Mouse (Mus musculus) CH12.LX (cell line): ENCODE measurements around the gene Pop5.

ENCODE experiments used
- CHD1 ChIP-seq: IDR thresholded peaks from 2 replicates; pipeline ENCODE4 v1.6.1; 2012; ENCODE audit warnings: low read depth, low read length, improper control_type of control experiment, inconsistent platforms
- EP300 ChIP-seq: IDR thresholded peaks from 2 replicates; pipeline ENCODE4 v1.6.1; 2011; ENCODE audit warnings: low read length, improper control_type of control experiment
- POLR2A ChIP-seq: IDR thresholded peaks from 2 replicates; pipeline ENCODE4 v1.6.1; 2011; ENCODE audit warnings: low read depth, mild to moderate bottlenecking, improper control_type of control experiment, low read length

GRCm38 (mm10) chr5:115220931-115221640 is 14.6 kb upstream of the Pop5 start:
- no peak for TF ChIP-seq CHD1
- TF ChIP-seq POLR2A = no peak
- no peak for TF ChIP-seq EP300
